Mouse (Mus musculus) layer of hippocampus, postnatal 25 days (tissue): ENCODE measurements at regions not wholly inside any gene's neighbourhood (a gene's known extent, or its start where the extent isn't known, plus 50 kb on each side); places are given as distances from the start of the nearest gene placed in this dataset.

Experiments used
- DNase-seq, 2 experiments: peaks; one replicate each; pipeline ENCODE4 v3.0.0; 2022; ENCODE audit warnings: mixed read lengths in 2 of 2, low spot score in 1 of 2; ENCODE audit errors: extremely low spot score in 1 of 2

DNA sequence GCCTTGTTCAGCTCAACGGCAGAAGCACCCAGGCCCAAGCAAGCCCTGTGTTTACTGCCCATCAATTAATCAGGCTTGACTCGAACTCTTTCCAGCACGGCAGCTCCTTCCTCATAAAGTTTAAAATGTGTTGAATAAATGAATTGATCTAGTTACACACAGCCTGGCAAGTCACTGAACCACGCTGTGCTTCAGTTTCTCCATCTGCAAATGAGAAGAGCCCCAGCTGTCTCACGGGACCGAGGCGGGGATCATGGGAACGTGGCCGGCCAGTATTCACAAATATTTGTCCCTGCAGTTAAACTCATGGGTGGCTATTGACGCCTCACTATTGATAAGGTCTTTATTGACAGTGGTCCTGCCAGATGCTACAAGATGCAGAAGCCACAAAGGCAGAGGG, 237.9 kb downstream of the Qk start:
- no peak for DNase-seq

DNA sequence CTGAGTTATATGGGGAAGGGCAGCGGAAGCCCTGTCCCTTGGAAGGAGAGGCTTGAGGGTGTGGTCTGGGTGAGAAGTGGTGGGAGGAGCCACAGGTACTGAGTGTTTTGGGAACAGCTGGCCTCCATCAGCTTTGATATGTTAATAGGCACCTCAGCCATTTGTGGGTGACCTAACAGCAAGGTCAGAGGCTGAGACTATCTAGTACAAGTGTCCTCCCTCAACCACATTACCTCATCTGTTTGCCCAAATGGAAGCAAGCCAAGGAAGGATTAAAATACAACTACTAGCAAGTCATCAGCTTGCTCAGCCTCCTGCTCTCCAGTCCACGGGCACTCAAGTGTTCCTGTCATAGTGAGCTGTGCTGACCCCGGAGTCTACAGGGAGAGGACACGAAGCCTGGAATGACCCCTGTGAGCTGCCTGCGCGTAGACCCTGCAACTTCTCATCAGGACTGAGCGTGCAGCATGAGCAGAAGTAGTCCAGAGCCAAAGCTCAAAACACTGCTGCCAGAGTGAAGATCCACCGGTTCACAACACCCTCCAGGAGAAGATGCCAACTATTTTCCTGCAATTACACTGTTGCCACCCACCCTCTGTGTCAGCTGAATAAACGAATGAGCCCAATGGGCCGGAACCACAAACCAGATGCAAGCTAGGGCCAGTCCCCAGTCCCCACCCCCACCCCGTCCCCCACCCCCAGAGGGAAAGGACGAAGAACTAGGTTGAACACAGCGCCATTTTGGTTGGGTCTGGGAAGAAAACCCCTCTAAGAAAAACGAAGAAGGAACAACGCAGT, 239.6 kb downstream of the Qk start:
- DNase-seq, result no peak

DNA sequence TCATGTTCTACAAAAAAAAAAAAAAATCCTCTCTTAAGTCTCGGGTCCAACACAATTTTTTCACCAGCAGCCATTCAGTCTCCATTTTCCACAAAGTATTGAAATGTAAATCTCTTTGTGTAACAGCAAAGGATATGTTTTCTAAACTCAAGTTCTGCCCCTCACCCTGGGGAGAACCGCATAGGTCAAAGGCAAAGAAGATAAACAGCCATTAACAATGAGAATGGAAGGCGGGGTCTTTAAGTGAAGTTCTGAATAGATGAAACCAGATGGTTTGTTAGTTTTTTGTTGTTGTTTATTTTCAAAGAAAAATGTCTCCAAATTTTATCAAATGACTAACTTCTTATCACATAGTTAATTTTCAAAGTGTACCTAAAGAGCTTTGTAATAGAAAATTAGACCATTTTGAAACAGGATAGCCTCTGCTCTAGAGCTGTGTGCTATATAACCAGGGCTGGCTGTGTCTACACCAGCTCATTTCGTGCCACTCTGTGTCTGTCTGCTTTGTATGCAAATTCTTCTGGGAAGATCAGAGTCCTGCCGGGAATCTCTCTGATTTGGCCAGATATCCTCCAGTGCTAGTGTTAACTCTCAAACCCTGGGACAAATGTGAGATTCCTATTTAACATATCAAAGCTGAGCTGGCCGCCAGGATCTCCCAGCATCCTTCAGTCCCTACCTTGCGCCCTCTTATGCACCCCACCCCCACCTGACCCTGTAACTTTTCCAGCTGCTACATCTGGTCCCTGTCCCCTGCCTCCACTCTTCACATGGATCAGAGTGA, 240.9 kb downstream of the Qk start:
- DNase-seq, result no peak

DNA sequence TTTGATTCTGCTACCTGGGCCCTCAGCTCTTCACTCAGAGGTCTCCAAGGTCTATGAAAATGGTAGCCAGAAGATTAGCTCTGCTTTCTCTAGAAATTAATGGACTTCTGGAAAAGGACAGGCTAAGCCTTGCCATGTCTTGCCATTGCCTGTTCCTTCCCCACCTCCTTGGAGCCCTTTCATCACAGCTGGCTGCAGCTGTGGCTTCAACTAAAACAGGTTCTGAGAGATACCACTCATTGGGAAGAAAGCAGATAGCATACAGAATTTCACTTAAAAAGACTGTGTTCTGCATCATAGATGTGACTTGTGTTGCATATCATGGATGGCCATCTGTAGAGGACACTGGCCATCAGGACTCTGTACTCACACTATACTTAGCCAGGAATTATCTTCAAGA, 246.4 kb downstream of the Qk start:
- DNase-seq, result no peak

DNA sequence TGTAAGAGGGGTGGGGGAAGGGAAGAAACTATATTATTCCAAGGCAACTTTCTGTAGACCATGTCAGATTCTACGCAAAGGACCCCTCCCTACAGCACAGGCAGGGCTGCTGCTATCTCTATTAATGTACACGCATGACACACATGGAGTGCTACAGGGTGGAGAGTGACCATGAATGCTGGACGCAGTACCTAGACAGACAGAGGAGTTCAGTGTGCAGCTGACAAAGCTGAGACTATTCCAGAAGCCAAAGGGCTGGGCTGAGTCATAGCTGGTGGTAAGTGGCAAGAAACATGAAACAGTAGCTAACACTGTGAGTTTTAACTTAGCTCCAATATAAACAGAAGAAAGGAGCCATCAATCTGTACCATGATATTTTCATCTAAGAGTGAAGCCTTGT, 250.4 kb downstream of the Qk start:
- DNase-seq, result no peak

GRCm38 (mm10) chr17:10065131-10065530, 254.5 kb downstream of the Qk start:
- no peak for DNase-seq

DNA sequence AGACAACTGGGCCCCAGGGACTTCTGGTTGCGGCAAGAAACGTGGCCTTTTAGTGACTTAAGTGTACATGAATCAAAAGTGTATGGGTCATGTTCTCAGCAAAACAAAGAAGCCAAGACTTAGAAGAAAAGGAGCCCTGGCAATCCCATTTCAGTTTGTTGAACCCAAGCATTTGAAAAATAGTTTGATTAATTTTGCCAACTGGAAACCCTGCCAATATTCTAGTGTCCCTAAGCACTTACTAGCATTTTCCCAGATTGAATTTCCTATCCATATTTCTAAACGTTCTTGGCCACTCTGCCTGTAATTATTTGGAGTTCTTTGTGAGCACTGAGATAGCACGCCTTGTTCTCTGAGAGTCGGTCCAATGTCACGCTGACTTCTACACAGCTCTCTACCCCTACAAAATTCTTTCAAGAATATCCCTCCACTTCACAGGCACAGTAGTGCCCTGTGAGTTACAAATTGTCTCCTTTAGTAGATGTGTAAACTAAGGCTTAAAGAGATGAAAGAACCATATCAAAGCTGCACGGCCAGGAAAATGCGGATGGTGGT, 257.0 kb downstream of the Qk start:
- DNase-seq, result no peak

DNA sequence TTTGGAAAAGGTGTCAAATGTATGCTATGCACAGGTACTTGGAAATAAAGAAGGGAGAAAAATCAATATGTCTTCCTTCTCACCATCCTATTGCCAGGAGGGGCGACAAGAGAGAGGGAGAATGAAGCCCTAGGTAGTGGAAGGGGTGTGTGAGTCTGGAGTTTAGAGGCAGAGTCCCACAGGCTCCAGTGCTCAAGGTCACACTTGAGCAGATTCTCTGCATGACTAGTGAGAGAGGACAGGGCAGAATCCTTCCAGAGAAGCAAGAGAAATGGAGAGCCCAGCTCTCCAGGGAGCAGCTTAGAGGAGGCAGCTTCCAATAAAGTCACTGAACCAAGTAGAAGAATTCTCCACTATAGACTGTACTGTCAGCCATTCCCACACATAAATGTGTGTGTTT, 261.9 kb downstream of the Qk start:
- no peak for DNase-seq

DNA sequence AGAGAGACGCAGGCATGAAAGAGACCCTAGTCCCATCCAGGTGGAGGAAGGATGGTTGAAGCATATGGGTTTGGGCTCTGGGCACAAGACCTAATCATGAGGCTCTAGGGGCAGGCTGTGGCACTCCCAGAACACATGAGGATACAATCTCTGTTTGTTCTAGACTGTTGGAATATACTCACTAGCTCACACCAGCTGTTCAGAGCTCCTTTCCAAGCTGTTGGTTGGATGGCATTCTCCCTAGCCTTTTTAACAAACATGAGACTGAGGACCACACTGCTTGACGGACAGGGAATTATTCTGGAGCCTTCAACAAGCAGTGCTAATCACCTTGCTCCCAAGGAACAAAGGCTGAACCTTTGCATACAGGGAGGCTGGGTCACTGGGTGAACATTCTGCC, 263.6 kb downstream of the Qk start:
- DNase-seq, result no peak

DNA sequence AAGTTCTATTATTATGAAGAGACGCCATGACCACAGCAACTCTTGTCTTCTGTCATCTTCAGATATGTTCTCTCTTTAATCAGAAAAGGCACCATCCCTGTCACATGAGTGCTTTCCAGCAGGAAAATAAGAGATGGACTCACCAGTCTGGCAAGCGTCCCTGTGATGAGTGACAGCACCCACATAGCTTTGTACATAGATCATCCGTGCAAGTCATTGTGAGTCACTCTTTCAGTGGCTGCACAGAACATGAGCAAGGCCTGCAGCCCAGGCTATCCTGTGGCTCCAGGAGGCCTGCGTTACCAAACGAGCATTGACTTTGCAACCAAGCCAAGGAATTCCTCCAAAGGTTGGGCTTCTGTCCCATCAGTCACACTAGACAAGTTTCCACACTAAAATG, 265.3 kb downstream of the Qk start:
- no peak for DNase-seq

GRCm38 (mm10) chr17:10044336-10044735, 275.3 kb downstream of the Qk start:
- no peak for DNase-seq

- DNase-seq, result no peak
These were observed 277.5 kb downstream of the Qk start for GRCm38 (mm10) chr17:10042042-10042652.

- DNase-seq, result no peak
These were observed 278.7 kb downstream of the Qk start for GRCm38 (mm10) chr17:10040951-10041359.

DNA sequence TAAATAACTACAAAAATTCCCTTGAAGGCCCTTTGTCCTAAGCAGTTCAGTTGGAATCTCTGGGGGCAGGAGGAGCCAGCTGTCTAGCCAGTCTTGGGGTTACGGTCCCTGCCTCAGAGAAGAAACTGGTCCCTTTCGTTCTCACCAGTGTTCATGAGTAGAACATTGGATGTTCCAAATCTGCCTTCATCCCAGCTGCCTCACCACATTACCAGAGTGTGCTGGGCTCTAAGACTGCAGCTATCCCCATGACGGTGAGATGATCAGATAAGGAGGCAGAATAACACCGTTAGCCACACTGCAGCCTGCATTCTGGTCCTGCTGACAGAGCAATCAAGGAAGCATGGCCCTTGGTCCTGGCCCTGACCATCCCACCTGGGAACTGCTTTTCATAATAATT, 279.3 kb downstream of the Qk start:
- no peak for DNase-seq

DNA sequence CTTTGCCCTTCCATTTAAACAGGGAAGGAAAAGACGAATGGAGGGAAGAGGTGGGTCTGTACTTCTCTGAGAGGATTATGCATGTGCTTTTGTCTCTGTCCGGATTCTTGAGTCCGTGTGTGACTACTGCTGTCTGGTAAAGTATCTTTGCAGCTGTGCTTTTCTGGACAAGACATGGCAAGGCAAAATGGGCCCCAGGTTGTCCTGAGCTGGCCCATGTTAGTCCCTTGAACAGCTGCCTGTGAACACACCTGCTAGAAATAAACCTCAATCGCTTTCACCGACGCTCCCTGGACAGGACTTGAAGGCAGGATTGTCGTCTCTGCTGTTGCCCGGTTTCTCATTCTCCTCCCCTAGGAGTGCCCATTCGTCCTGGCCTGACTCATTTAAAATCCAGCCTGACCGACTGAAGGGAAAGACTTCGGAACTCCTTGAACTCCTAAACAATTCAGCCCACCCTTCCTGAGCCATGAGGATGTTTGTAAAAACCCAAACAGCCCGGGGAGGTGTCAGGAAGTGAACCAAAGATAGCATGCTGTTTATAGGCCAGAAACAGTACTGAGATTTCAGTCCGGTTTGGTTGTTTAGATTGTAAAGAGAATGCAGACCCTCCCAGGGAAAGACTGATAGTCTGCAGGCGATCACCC, 281.7 kb downstream of the Qk start:
- no peak for DNase-seq

- no peak for DNase-seq
These were observed 286.1 kb downstream of the Qk start for GRCm38 (mm10) chr17:10033510-10033909.

- DNase-seq, result no peak
These were observed 288.6 kb downstream of the Qk start for GRCm38 (mm10) chr17:10031033-10031432.

GRCm38 (mm10) chr17:10026770-10027169, 292.9 kb downstream of the Qk start:
- no peak for DNase-seq

DNA sequence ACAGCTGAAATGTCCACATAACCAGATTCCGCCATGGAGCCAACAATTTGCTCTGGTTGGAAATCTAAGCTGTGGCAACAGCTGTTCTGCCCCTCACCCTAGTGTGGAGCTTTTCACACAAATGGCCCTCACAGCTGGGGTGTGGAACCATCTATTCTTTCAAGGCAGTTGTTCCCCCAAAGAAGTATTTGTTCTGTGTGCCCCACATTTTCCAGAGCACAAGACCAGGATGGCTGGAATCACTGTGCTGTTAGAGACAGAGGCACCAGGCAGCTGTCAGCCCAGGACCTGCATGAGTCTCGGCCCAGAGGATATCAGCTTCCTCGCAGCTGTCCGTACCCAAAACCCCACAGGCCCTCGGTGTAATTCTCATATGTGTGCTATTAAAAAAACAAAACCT, 294.4 kb downstream of the Qk start:
- no peak for DNase-seq

GRCm38 (mm10) chr17:10024323-10024722, 295.3 kb downstream of the Qk start:
- DNase-seq, result no peak

GRCm38 (mm10) chr17:10012161-10012560, 307.5 kb downstream of the Qk start:
- no peak for DNase-seq
